Mouse (Mus musculus): ENCODE measurements at regions not wholly inside any gene's neighbourhood (a gene's known extent, or its start where the extent isn't known, plus 50 kb on each side); places are given as distances from the start of the nearest gene placed in this dataset.

GRCm38 (mm10) chr15:59169831-59170230 is 280.7 kb downstream of the Gm49356 start:
- no peak for DNase-seq (ENCODE audit: low spot score in 2 of 2)

GRCm38 (mm10) chr15:59171120-59171519 is 282.0 kb downstream of the Gm49356 start:
- no peak for DNase-seq (ENCODE audit: low spot score in 2 of 2)

- no peak for DNase-seq (ENCODE audit: low spot score in 2 of 2)
Observed at GRCm38 (mm10) chr15:59173452-59174245, 284.6 kb downstream of the Gm49356 start.

GRCm38 (mm10) chr15:59174246-59174751 is 285.2 kb downstream of the Gm49356 start:
- no peak for DNase-seq (ENCODE audit: low spot score in 2 of 2)

- no peak for DNase-seq (ENCODE audit: low spot score in 2 of 2)
Observed at GRCm38 (mm10) chr15:59174893-59175531, 285.9 kb downstream of the Gm49356 start.

- DNase-seq (ENCODE audit: low spot score in 2 of 2): no peak
Observed at GRCm38 (mm10) chr15:59180076-59180475, 291.0 kb downstream of the Gm49356 start.

GRCm38 (mm10) chr15:59184461-59184860 is 295.4 kb downstream of the Gm49356 start:
- no peak for DNase-seq (ENCODE audit: low spot score in 2 of 2)

- DNase-seq (ENCODE audit: low spot score in 2 of 2): no peak
Observed at GRCm38 (mm10) chr15:59187566-59187965, 298.5 kb downstream of the Gm49356 start.

- DNase-seq (ENCODE audit: low spot score in 2 of 2): no peak
Observed at GRCm38 (mm10) chr15:59188371-59188770, 299.3 kb downstream of the Gm49356 start.

- no peak for DNase-seq (ENCODE audit: low spot score in 2 of 2)
Observed at GRCm38 (mm10) chr15:59190511-59190910, 301.4 kb downstream of the Gm49356 start.

GRCm38 (mm10) chr15:59194421-59194820 is 305.3 kb downstream of the Gm49356 start:
- no peak for DNase-seq (ENCODE audit: low spot score in 2 of 2)

GRCm38 (mm10) chr15:59196351-59196750 is 307.3 kb downstream of the Gm49356 start:
- no peak for DNase-seq (ENCODE audit: low spot score in 2 of 2)

- no peak for DNase-seq (ENCODE audit: low spot score in 2 of 2)
Observed at GRCm38 (mm10) chr15:59197455-59198391, 308.6 kb downstream of the Gm49356 start.

- DNase-seq (ENCODE audit: low spot score in 2 of 2): no peak
Observed at GRCm38 (mm10) chr15:59201386-59201785, 312.3 kb downstream of the Gm49356 start.

GRCm38 (mm10) chr15:59201894-59202670 is 313.0 kb downstream of the Gm49356 start:
- DNase-seq (ENCODE audit: low spot score in 2 of 2): no peak

GRCm38 (mm10) chr15:59203097-59203849 is 314.2 kb downstream of the Gm49356 start:
- no peak for DNase-seq (ENCODE audit: low spot score in 2 of 2)

GRCm38 (mm10) chr15:59203850-59204625 is 314.9 kb downstream of the Gm49356 start:
- no peak for DNase-seq (ENCODE audit: low spot score in 2 of 2)

GRCm38 (mm10) chr15:59205091-59205490 is 316.0 kb downstream of the Gm49356 start:
- DNase-seq (ENCODE audit: low spot score in 2 of 2): no peak

- DNase-seq (ENCODE audit: low spot score in 2 of 2): no peak
Observed at GRCm38 (mm10) chr15:59205544-59205943, 316.4 kb downstream of the Gm49356 start.

- no peak for DNase-seq (ENCODE audit: low spot score in 2 of 2)
Observed at GRCm38 (mm10) chr15:59206636-59207035, 317.5 kb downstream of the Gm49356 start.
